Mouse (Mus musculus): ENCODE results near the gene Ccdc120.

The Ccdc120 gene

DNA sequence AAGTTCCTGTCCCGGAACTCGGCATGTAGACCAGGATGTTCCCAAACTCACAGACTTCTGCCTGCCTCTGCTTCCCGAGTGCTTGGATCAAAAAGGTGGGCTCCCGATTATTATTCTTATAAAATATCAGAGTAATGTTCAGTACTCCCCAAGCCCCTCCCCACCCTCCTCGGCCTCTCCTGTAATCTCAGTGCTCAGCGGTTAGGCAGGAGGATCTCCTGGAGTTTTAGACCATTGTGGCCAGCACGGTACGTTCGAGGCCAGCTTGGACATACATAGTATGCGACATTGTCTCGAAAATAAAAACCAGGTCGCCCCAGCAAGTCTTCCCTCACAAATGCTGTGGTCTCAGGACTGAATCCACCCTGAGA lies 37.0 kb downstream of the Ccdc120 start:
- peak in 1 of 2 experiments; percentile 46 for DNase-seq (ENCODE audit: inconsistent age in 2 of 2, low spot score in 1 of 2)

DNA sequence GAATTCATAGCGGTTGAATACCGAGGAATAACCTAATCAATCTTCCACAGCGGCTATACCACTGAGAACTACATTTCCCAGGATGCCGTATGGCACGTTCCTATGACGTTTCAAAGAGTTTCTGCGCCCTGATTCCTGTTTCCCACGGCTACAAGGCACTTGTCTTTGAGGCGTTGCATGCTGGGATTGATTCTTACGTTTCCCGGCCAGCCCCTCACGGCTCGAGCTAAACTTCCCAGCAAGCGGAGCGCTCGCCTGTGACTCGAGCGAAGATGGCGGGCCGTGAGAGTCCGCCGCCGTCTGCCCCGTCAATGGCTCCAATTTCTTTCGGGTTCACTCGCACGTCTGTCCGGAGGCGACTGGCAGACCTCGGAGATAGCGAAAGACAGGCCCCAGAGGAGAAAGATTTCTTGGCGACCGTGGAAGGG lies 53.7 kb downstream of the Ccdc120 start, which contains the start of gene Gpkow:
Gpkow (plus strand) TSS at position 178 of the 428 bp plus-strand sequence.
- peak; percentile 86 to 93 for DNase-seq (ENCODE audit: inconsistent age in 2 of 2, low spot score in 1 of 2)

DNA sequence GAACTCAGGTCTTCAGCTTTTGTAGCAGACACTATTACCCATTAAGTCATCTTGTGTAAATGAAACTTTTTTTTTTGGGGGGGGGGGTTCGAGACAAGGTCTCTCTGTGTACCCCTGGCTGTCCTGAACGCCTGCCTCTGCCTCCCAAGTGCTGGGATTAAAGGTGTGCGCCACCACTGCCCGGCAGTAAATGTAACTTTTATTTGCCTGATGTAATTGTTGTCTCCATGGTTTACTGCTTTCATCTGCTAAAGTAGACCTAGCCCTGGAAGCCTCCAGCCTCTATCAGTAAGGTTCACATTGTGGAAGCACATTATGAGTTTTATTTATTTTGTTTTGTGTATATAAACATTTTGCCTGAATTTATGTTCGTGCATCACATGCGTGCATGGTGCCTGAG lies 54.2 kb downstream of the Ccdc120 start:
- DNase-seq (ENCODE audit: inconsistent age in 2 of 2, low spot score in 1 of 2), result no peak

GRCm38 (mm10) chrX:7692862-7693261 lies 57.8 kb downstream of the Ccdc120 start:
- DNase-seq (ENCODE audit: inconsistent age in 2 of 2, low spot score in 1 of 2), result peak in 1 of 2 experiments; percentile 60

GRCm38 (mm10) chrX:7690486-7690885 lies 60.2 kb downstream of the Ccdc120 start:
- DNase-seq (ENCODE audit: inconsistent age in 2 of 2, low spot score in 1 of 2), result no peak

DNA sequence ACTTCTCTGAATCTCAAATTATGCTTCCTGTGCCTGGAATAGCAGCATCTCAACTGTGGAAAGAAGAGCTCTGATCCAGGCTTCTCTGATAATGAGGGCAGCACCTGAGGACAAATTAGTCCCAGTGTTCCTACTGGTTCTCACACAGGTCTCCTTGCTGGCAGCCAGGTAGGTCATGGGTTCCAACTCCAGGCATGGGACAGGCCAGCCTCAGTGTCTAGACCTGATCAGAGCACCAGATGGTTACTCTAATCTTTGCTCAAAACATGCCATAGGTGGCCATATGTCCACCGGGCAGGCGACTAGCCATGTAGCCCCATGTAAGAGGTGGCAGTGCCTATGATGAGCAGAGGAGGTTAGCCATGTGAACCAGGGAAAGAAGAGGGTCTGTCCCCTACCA lies 62.4 kb downstream of the Ccdc120 start:
- DNase-seq (ENCODE audit: inconsistent age in 2 of 2, low spot score in 1 of 2), result no peak
